Mouse (Mus musculus) C3H10T1/2 (cell line): ENCODE measurements around the gene Aldh5a1. TPM values are rescaled to one million over a fixed set of nuclear protein-coding genes. Genes with fewer than 3 reads are reported as not detected.

ENCODE experiments used
- polyA plus RNA-seq, 2 experiments: library from polyadenylated mRNA; unstranded; fragments of >200 nt; fragmentation: generic; extraction: Trizol; gene quantifications; one replicate each; pipeline ENCODE4 v1.2.1; 2012; ENCODE audit warnings: missing spikeins in 2 of 2

Aldh5a1 gene
- polyA plus RNA-seq = 1 to 10 TPM in 1 of 2 experiments, under 1 TPM in 1; 0.97 to 2.0 TPM

DNA sequence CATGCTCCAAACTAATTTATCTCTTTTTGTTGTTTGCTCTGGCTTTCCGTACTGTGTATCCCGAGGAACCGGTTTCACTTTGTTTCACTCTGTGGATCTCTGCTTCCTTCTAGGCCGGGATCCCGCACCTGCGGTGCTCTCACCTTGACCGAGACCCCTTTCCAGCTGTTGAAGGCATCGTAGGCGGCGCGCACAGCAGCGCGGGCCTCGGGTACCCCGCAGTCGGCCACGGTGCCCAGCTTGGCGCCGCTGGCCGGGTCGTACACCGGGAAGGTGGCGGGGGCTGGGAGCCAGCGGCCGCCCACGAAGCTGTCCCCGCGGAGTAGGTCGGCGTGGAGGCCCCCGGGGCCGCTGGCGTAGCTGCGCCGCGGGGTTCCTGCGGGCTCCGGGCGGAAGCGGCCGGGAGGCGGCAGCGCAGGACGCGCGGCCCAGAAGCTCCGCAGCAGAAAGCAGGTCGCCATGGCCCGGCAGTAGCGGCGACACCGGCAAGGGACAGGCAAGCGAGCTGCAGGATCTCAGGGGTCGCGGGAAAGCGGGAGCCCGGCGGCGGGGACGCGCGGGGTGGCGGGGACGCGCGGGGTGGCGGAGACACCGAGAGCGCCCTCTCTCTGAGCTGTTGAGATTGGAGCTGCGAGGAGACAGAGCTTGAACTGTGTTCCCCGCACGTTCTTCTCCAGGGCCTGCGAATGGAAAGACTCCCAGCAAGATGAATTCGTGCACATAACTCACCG is at the start of gene Aldh5a1:
Gene Aldh5a1, minus strand, starts transcription at position 554 of the 731 bp plus-strand sequence.

DNA sequence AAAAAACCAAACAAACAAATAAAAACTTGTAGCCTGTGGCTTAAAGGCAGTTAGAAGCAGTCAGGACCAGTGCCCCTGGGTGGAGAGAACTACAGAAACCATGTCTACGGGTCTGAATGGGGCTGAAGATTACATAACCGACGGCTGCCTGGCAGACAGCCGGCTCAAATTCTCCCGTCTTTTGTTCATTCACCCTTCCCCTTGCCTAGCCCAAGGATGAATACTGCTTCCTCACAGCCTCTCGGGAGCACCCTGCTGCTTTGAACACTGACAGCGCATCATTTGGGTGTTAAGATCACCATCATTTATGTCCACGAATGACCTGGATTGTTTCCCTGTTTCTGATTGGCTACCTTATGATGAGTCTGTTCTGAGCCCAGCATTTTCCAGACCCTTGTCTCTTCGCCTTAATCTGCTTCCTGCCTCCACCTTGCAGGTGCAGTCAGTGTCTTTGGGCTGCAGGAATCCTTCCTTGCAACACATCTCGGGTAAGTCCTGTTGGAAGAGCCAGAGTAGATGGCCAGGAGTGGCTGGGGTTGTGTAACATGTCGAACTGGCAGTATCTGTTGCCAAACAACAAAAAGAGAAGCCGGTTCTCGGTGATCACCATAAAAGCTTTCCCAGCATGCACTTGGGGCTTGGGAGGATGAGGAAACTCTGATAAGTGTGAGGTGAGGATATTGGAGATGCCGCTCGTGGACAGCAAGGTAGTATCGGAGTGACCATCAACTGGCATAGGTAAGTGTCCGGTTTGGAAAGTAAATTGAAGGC is 5.2 kb upstream of the Aldh5a1 start, which contains the start of gene Gpld1:
Gene Gpld1, plus strand, starts transcription at position 641 of the 771 bp plus-strand sequence.

Other genes with a start within 250 kb of the Aldh5a1 start
- not detected for gene Armh2, start 196.4 kb downstream of the Aldh5a1 start, polyA plus RNA-seq
- 10 to 100 TPM; 11.6 to 17.1 TPM for gene Gmnn, start 175.7 kb downstream of the Aldh5a1 start, polyA plus RNA-seq
- gene BC005537, start 136.0 kb downstream of the Aldh5a1 start, polyA plus RNA-seq = 10 to 100 TPM in 1 of 2 experiments, 1 to 10 TPM in 1; 5.9 to 46.2 TPM
- gene Acot13, start 106.1 kb downstream of the Aldh5a1 start, polyA plus RNA-seq = 10 to 100 TPM; 15.9 to 78.4 TPM
- gene Tdp2, start 106.0 kb downstream of the Aldh5a1 start, polyA plus RNA-seq = 1 to 10 TPM; 1.1 to 6.0 TPM
- gene D130043K22Rik, start 92.5 kb downstream of the Aldh5a1 start, polyA plus RNA-seq = under 1 TPM in 1 of 2 experiments, not detected in 1; 0.04 TPM
- gene Gpld1, start 5.5 kb upstream of the Aldh5a1 start, polyA plus RNA-seq = under 1 TPM; 0.01 to 0.83 TPM
- 1 to 10 TPM; 4.5 to 5.3 TPM for gene Mrs2, start 82.7 kb upstream of the Aldh5a1 start, polyA plus RNA-seq
- under 1 TPM in 1 of 2 experiments, not detected in 1; 0.04 TPM for gene Dcdc2a, start 118.3 kb upstream of the Aldh5a1 start, polyA plus RNA-seq